Mouse (Mus musculus): ENCODE results near the gene Tmem140. TPM values are rescaled to one million over a fixed set of nuclear protein-coding genes. Genes with fewer than 3 reads are reported as not detected.

Tmem140 gene
- total and polyA plus RNA-seq, 3 experiments = 2.5 to 4.0 TPM; not detected in 1

GRCm38 (mm10) chr6:34876835-34877156, 13.8 kb downstream of the Tmem140 start:
- peaks cover 5 to 41% of the 10 kb centered on the region in 2 experiments; a peak in 3 of 4 replicates for H3K4me1 ChIP-seq (ENCODE audit: control insufficient read depth in 1 of 2, insufficient read depth in 2 of 2, low read length in 2 of 2)
- H3K27ac ChIP-seq (ENCODE audit: control insufficient read depth, low read depth, low read length) = peak overlapping the region; percentile 98
- no peak for TF ChIP-seq ZC3H11A (IDR thresholded peaks at IDR 0.05; ENCODE audit: low read depth, low read length)
- peak; percentile 45; the same call in 1 of the 2 replicates for TF ChIP-seq NELFE (IDR thresholded peaks at IDR 0.05; ENCODE audit: low read depth, low read length)
- no peak for TF ChIP-seq SMC3 (IDR thresholded peaks at IDR 0.05; ENCODE audit: low read depth, low read length)
- TF ChIP-seq TCF12 (IDR thresholded peaks at IDR 0.05; ENCODE audit: low read depth, low read length) = 0 out of 2 replicates have a peak, but pooled peaks have one; percentile 33
- no peak for TF ChIP-seq ZNF384 (IDR thresholded peaks at IDR 0.05; ENCODE audit: low read depth, low read length)
- no peak for TF ChIP-seq ZKSCAN1 (IDR thresholded peaks at IDR 0.05; ENCODE audit: low read depth, low read length)
- TF ChIP-seq POLR2AphosphoS2 (IDR thresholded peaks at IDR 0.05; ENCODE audit: low read length) = peak; percentile 62; the same call in 1 of the 2 replicates
- TF ChIP-seq E2F4 (IDR thresholded peaks at IDR 0.05; ENCODE audit: borderline replicate concordance, low read depth, low read length) = no peak
- no peak for TF ChIP-seq UBTF (IDR thresholded peaks at IDR 0.05; ENCODE audit: borderline replicate concordance, insufficient read depth, low read depth, low read length)
- TF ChIP-seq ZMIZ1 (IDR thresholded peaks at IDR 0.05; ENCODE audit: low read depth, low read length) = no peak
- 0 out of 2 replicates have a peak, but pooled peaks have one; percentile 4 for TF ChIP-seq BHLHE40 (IDR thresholded peaks at IDR 0.05; ENCODE audit: borderline replicate concordance, low read depth, low read length)
- TF ChIP-seq MAZ (IDR thresholded peaks at IDR 0.05; ENCODE audit: low read depth, low read length) = peak; percentile 54; the same call in 1 of the 2 replicates
- peak; percentile 84 for TF ChIP-seq MXI1 (IDR thresholded peaks at IDR 0.05; ENCODE audit: low read depth, low read length)
- no peak for TF ChIP-seq MEF2A (IDR thresholded peaks at IDR 0.05; ENCODE audit: extremely low read depth, insufficient replicate concordance, low read depth, low read length, poor library complexity, severe bottlenecking)
- TF ChIP-seq CTCF (IDR thresholded peaks at IDR 0.05 in 2 of 3, conservative IDR thresholded peaks at IDR 0.05 in 1 of 3; ENCODE audit: control insufficient read depth in 1 of 3, insufficient read depth in 1 of 3, low read depth in 2 of 3, low read length in 3 of 3, poor library complexity in 1 of 3, severe bottlenecking in 1 of 3) = no peak
- no peak for TF ChIP-seq CHD2 (IDR thresholded peaks at IDR 0.05; ENCODE audit: low read length)
- TF ChIP-seq USF1 (IDR thresholded peaks at IDR 0.05; ENCODE audit: low read depth, low read length) = peak; percentile 84
- no peak for TF ChIP-seq KAT2A (conservative IDR thresholded peaks at IDR 0.05; ENCODE audit: low read depth, low read length)
- peak; percentile 67 for TF ChIP-seq TBP (IDR thresholded peaks at IDR 0.05; ENCODE audit: low read depth, low read length)
- TF ChIP-seq MYC (IDR thresholded peaks at IDR 0.05; ENCODE audit: low read depth, low read length) = peak; percentile 71; the same call in 1 of the 2 replicates
- TF ChIP-seq MAX (IDR thresholded peaks at IDR 0.05; ENCODE audit: low read length) = peak; percentile 71; the same call in 1 of the 2 replicates
- peak; percentile 47 for TF ChIP-seq SIN3A (IDR thresholded peaks at IDR 0.05; ENCODE audit: low read length)
- TF ChIP-seq ETS1 (IDR thresholded peaks at IDR 0.05; ENCODE audit: low read depth, low read length) = peak; percentile 40; the same call in 1 of the 2 replicates
- TF ChIP-seq USF2 (IDR thresholded peaks at IDR 0.05; ENCODE audit: borderline replicate concordance in 1 of 2, insufficient read depth in 1 of 2, low read depth in 1 of 2, low read length in 2 of 2) = 0 out of 4 replicates have a peak, but pooled peaks of 1 of the 2 experiments have one; percentile 27
- TF ChIP-seq POLR2A (IDR thresholded peaks at IDR 0.05; ENCODE audit: control insufficient read depth in 1 of 2, insufficient read depth in 1 of 2, low read depth in 1 of 2, low read length in 2 of 2, poor library complexity in 1 of 2) = peak in 1 of 2 experiments; percentile 45; a peak in 2 of 4 replicates
- TF ChIP-seq RCOR1 (IDR thresholded peaks at IDR 0.05; ENCODE audit: low read depth, low read length) = 0 out of 2 replicates have a peak, but pooled peaks have one; percentile 9
- peak; percentile 27 to 53; a peak in 3 of 4 replicates for TF ChIP-seq EP300 (IDR thresholded peaks at IDR 0.05; ENCODE audit: low read depth in 1 of 2, low read length in 2 of 2)
- TF ChIP-seq MYB (IDR thresholded peaks at IDR 0.05; ENCODE audit: low read depth, low read length) = 0 out of 2 replicates have a peak, but pooled peaks have one; percentile 8
- H3K9me3 ChIP-seq (replicated peaks; ENCODE audit: insufficient read depth, low read length) = no peaks in the 10 kb centered on the region
- peak overlapping the region; percentile 70 to 80 for H3K4me3 ChIP-seq (ENCODE audit: control insufficient read depth in 1 of 2, insufficient read depth in 1 of 2, low read depth in 2 of 2, low read length in 2 of 2)
- H3K36me3 ChIP-seq (ENCODE audit: control insufficient read depth in 1 of 2, insufficient read depth in 2 of 2, low read length in 2 of 2) = peaks cover 0 to 15% of the 10 kb centered on the region in 2 experiments; a peak in 2 of 4 replicates
- peak overlapping the region; percentile 92 for H3K9ac ChIP-seq (ENCODE audit: control insufficient read depth, low read depth, low read length, poor library complexity, severe bottlenecking)
- H3K79me2 ChIP-seq (ENCODE audit: control insufficient read depth, insufficient read depth, low read length, poor library complexity) = peaks cover 13% of the 10 kb centered on the region
- no peaks in the 10 kb centered on the region for H3K27me3 ChIP-seq (ENCODE audit: control insufficient read depth in 1 of 2, insufficient read depth in 2 of 2, low read length in 2 of 2)
- peak; percentile 80 for DNase-seq (ENCODE audit: low read depth, low spot score)

All from MEL (cell line).